Mouse (Mus musculus) liver, embryonic 14.5 days (tissue): ENCODE measurements at regions not wholly inside any gene's neighbourhood (a gene's known extent, or its start where the extent isn't known, plus 50 kb on each side); places are given as distances from the start of the nearest gene placed in this dataset.

Experiments used
- CTCF ChIP-seq: IDR thresholded peaks from 2 replicates; pipeline ENCODE4 v1.5.1; 2016; ENCODE audit warnings: antibody characterized with exemption, low read depth, control low read depth
- EP300 ChIP-seq: IDR thresholded peaks from 2 replicates; pipeline ENCODE4 v1.6.1; 2016; ENCODE audit warnings: antibody characterized with exemption, low read depth

DNA sequence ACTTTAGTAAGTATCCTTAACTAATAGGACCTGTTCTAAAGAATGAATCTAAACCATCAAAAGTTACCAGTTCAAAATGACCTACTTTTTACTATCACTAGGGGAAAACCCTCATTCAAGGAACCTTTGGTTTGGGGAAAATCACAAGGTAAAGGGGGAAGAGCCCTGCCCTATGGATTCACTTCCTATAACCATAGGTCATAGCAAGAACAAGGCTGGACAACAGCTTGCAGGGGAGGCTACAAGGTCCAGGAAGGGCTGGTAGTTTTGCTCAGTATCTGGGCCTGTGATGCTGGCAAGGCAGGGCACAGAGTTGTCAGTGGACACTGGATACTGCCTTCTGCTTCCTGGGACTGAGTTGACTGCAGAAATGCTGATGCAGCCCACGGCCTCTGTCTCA lies 109.1 kb upstream of the Peli1 start:
- no peak for TF ChIP-seq CTCF
- TF ChIP-seq EP300: no peak
